Mouse (Mus musculus): ENCODE results near the gene Gltpd2. TPM values are rescaled to one million over a fixed set of nuclear protein-coding genes. Genes with fewer than 3 reads are reported as not detected.

The Gltpd2 gene
- total RNA-seq, 2 experiments from 2014 or later: not detected

DNA sequence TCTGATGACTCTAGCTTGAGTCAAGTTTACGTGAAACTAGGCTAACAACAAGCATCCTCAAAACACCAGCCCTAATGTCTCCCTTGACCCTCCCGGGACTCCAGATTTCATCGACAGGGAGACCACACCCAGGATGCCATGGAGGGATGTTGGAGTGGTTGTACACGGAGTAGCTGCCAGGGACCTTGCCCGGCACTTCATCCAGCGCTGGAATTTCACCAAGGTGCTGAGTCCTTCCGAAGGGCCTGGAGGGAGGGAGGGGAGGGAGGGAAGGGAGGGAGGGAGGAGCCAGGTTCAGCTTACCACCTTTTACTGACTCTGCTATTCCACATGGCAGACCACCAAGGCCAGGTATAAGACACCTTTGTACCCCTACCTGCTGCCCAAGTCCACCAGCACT is 34.9 kb downstream of the Gltpd2 start:
- H3K4me3 ChIP-seq: no peak overlapping the region
- H3K27ac ChIP-seq: no peak overlapping the region
- DNase-seq (ENCODE audit: low spot score in 2 of 2): no peak
- TF ChIP-seq CTCF (conservative IDR thresholded peaks at IDR 0.05): no peak

DNA sequence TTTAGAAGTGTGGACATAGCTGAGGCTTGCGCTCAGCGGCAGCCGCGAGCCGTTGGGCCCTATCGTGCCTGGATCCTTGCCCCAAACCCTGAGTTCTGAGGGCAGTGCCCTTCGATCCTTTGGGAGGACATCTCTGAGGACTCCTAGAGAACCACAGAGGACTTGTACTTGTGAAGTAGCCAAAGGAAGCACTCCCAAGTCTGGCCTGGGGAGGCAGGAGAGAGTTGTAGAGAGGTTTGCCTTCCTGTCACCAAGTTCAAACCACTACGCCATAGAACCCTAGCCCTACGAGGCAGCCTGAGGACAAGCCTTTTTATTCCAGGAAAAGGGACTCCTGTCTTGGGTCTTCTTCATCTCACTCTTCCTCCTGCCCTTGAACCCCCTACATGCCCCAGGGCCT is 38.5 kb downstream of the Gltpd2 start:
- TF ChIP-seq CTCF (conservative IDR thresholded peaks at IDR 0.05): peak; percentile 29; the same call in 1 of the 2 replicates
- Histone ChIP-seq H3K4me3 (no peak overlapping the region), H3K27ac (no peak overlapping the region)
- DNase-seq (ENCODE audit: low spot score in 2 of 2): no peak

DNA sequence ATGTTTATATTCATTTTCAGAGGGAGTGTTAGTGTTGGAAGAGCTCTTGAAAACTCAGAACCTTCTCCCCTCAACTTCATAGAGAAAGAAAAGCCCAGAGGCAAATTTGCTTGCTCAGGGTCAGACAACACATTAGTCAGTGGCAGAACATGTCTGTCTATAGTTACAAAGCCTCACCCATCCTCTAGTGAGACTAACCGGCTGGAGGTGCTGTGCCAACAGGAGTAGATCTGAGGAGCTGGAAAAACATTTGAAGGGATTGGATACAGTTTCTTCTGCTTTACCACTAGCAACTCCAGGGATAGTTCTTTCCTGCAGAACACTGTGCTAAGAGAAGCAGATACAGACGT is 42.9 kb downstream of the Gltpd2 start:
- TF ChIP-seq CTCF (conservative IDR thresholded peaks at IDR 0.05): no peak; the same call in 1 of the 2 replicates
- peak overlapping the region; percentile 97 for H3K27ac ChIP-seq
- no peak for DNase-seq (ENCODE audit: low spot score in 2 of 2)
- H3K4me3 ChIP-seq: peak overlapping the region; percentile 93

DNA sequence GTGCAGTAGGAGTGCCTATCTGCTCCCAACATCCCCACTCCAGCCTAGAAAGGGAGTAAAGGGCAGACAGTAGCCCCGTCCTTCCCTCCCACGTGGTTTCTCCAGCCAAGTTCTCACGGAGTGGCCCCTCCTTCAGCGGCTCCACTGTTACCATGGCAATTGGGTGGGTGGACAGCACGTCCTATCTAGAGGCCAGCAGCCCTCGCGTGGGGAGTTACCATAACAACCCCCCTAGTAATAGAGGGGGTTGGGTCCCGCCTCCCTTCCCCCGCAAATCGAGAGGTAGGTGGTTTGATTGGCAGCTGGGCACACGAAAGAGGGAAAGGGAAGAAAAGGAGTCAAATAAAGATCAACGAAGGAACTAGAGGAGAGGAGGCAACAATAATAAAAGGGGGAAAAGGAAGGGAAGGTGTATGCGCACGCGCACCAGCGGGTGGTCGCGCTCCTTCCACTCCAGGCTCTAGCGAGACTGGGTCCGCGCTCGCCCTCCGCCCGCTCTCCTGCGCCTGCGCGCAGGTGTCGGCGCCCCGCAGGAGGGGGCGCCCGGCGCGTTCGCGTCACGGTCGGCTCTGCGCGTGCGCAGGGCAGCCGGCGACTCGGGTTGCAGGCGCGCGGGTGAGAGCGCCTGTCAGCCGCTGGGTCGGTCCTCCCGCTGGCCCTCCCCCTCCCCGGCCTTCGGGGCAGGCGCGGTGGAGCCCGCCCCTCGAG is 43.4 kb downstream of the Gltpd2 start, which contains the start of gene Mink1:
Mink1 (plus strand) TSS at position 595 of the 708 bp plus-strand sequence.
- H3K27ac ChIP-seq: peak within 1 kb of the TSS; percentile 97
- 0 out of 2 replicates have a peak, but pooled peaks have one; percentile 7 for TF ChIP-seq CTCF (conservative IDR thresholded peaks at IDR 0.05)
- H3K4me3 ChIP-seq: peak within 1 kb of the TSS; percentile 93
- DNase-seq (ENCODE audit: low spot score in 2 of 2): peak; percentile 90 to 94

DNA sequence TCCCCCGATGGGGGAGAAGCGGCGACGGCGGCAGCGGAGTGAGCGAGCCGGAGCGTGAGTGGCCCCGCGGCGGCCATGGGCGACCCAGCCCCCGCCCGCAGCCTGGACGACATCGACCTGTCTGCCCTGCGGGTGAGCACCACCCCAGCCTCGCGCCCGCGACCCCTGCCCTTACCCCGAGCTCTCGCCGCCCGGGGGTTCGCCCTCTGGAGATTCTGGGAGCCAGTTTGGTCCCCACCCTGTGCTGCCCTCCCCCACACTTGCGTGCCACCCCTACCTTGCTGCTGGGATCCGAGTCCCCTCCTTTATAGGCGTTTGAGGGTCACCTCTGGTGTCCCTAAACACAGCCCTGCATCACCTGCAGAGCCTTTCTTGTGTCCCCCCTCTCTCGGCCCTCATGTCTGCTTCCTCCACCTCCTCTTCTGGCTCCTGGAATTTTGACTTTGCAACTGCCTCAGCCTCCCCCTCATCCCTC is 44.0 kb downstream of the Gltpd2 start:
- DNase-seq (ENCODE audit: low spot score in 2 of 2): no peak
- Histone ChIP-seq H3K27ac (peak overlapping the region; percentile 97), H3K4me3 (peak overlapping the region; percentile 93)
- TF ChIP-seq CTCF (conservative IDR thresholded peaks at IDR 0.05): no peak

DNA sequence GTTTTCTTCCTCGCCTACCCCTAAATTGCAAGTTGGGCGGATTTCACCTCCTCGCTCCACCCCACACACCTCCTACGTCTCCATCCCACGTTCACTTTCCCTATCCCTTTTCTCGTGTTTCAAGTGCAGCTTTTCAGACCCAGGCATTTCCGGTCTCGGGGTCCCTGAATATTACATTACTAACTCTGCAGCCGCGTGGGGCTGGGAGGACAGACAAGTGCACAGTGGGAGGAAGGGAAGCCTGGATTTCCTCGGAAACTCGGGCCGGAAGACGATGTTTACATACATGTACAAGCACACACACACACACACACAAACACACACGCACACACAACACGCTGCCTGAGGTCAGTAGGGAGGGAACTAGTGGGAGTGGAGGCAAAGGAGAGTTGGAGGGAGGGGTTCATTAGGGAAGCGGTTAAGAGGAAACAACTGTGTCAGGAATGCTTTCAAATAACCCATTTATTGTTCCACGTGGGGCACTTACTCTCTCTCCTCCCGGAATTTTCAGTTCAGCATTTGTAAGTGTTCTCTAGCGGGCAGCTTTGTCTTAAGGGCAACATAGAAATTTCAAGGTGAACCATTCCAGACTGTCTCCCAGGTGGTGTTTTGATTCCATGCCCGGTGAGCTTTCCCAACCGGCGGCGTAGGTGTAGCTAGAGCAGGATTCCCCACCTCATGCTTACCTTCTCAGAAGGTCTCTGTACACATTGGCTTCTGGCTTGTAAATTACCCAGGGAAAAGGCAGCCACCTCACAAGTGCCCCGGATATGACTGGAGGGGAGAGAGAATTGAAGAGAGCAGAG is 44.7 kb downstream of the Gltpd2 start:
- DNase-seq (ENCODE audit: low spot score in 2 of 2): no peak
- H3K27ac ChIP-seq: peak overlapping the region; percentile 97
- no peak for TF ChIP-seq CTCF (conservative IDR thresholded peaks at IDR 0.05)
- H3K4me3 ChIP-seq: peak overlapping the region; percentile 93

DNA sequence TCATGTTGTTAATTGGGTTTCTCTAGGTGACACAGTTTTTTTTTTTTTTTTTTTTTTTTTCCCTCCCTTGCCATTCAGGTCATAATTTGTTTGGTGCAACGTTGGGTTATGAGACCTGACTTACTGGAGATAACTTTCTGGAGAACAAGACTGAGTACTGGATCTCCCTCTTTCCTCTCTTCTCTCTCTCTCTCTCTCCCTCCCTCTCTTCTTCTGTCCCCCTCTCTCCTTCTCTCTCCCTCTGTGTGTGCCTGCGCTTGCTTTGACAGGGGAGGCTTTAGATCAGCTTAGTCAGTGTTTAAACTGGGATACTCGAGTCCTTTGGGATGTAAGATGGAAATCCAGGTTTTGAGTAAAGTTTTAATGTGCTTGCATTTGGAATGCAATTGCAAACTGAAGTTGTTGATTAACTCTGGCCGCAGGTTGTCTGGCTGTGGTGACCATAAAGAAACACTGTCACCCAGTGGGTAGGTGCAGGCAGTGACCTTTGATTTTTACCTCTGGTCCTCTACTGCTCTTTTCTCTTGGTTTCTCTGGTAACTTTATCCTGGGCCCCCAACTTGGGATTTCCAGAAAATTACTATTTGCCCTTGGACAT is 45.4 kb downstream of the Gltpd2 start:
- peak overlapping the region; percentile 97 for H3K27ac ChIP-seq
- H3K4me3 ChIP-seq: peak overlapping the region; percentile 93
- no peak for DNase-seq (ENCODE audit: low spot score in 2 of 2)
- TF ChIP-seq CTCF (conservative IDR thresholded peaks at IDR 0.05): no peak

DNA sequence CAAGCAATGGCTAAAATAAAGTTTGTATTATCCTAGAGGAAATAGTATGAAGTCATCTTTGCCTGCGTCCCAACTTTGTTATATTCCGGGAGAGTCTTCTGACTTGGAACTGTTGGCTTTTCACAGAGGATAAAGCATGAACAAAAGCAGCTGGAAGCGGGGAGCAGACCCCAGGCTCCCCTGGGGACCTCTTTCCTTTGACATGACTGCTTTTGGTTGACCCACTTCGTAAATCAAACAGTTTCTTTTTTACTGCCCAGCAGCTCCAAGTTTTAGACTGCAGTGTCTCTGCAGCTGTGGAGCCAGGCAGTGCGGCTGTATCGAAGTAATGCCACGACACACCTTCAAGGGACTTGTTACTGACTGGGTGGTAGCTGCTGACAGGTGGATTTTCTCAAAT is 47.6 kb downstream of the Gltpd2 start:
- DNase-seq (ENCODE audit: low spot score in 2 of 2): no peak
- TF ChIP-seq CTCF (conservative IDR thresholded peaks at IDR 0.05): no peak
- H3K27ac ChIP-seq: peak overlapping the region; percentile 97; the same call in 1 of the 2 replicates
- peak overlapping the region; percentile 93 for H3K4me3 ChIP-seq

Other genes with a start within 250 kb of the Gltpd2 start
- not detected for gene Alox12e, start 196.6 kb upstream of the Gltpd2 start, total RNA-seq (2021)
- gene Alox15, start 167.2 kb upstream of the Gltpd2 start, total RNA-seq (2021): under 1 TPM in 1 of 2 experiments, not detected in 1; 0.26 TPM
- 10 to 100 TPM; 33.2 to 40.1 TPM for gene Pelp1, start 109.2 kb upstream of the Gltpd2 start, total RNA-seq (2021)
- 10 to 100 TPM; 99.9 TPM for gene Arrb2, start 86.6 kb upstream of the Gltpd2 start, total RNA-seq (2021)
- gene Med11, start 67.3 kb upstream of the Gltpd2 start, total RNA-seq (2021): 10 to 100 TPM; 13.5 to 15.6 TPM
- gene Zmynd15, start 59.8 kb upstream of the Gltpd2 start, total RNA-seq (2021): under 1 TPM; 0.12 to 0.72 TPM
- 1 to 10 TPM in 1 of 2 experiments, under 1 TPM in 1; 0.96 to 1.1 TPM for gene Cxcl16, start 59.2 kb upstream of the Gltpd2 start, total RNA-seq (2021)
- gene Tm4sf5, start 14.0 kb upstream of the Gltpd2 start, total RNA-seq (2021): not detected
- gene Vmo1, start 4.6 kb upstream of the Gltpd2 start, total RNA-seq (2021): not detected
- 100 to 1,000 TPM; 178 to 188 TPM for gene Psmb6, start 6.2 kb downstream of the Gltpd2 start, total RNA-seq (2021)
- gene Gm40193, start 13.7 kb downstream of the Gltpd2 start, total RNA-seq (2021): not detected
- 10 to 100 TPM; 17.7 to 19.2 TPM for gene Pld2, start 20.9 kb downstream of the Gltpd2 start, total RNA-seq (2021)
- 100 to 1,000 TPM; 505 to 510 TPM for gene Mink1, start 43.7 kb downstream of the Gltpd2 start, total RNA-seq (2021)
- gene 4930544D05Rik, start 96.7 kb downstream of the Gltpd2 start, total RNA-seq (2021): under 1 TPM; 0.47 to 0.72 TPM
- gene Chrne, start 100.0 kb downstream of the Gltpd2 start, total RNA-seq (2021): not detected
- gene Gp1ba, start 119.9 kb downstream of the Gltpd2 start, total RNA-seq (2021): not detected
- gene Rnf167, start 128.0 kb downstream of the Gltpd2 start, total RNA-seq (2021): 10 to 100 TPM; 88.8 to 99.4 TPM
- 100 to 1,000 TPM; 115 to 123 TPM for gene Slc25a11, start 128.3 kb downstream of the Gltpd2 start, total RNA-seq (2021)
- gene Pfn1, start 135.4 kb downstream of the Gltpd2 start, total RNA-seq (2021): 100 to 1,000 TPM; 333 to 349 TPM
- gene Eno3, start 138.0 kb downstream of the Gltpd2 start, total RNA-seq (2021): 1 to 10 TPM; 6.6 to 7.9 TPM
- gene Spag7, start 150.2 kb downstream of the Gltpd2 start, total RNA-seq (2021): 10 to 100 TPM; 50.8 to 54.7 TPM
- gene Camta2, start 168.9 kb downstream of the Gltpd2 start, total RNA-seq (2021): 100 to 1,000 TPM; 387 to 403 TPM
- gene Inca1, start 181.0 kb downstream of the Gltpd2 start, total RNA-seq (2021): 1 to 10 TPM; 2.9 to 5.0 TPM
- gene Kif1c, start 181.4 kb downstream of the Gltpd2 start, total RNA-seq (2021): 10 to 100 TPM; 76.5 to 89.8 TPM
- 10 to 100 TPM; 23.8 TPM for gene Zfp3, start 245.0 kb downstream of the Gltpd2 start, total RNA-seq (2021)